Mouse (Mus musculus): ENCODE measurements at regions not wholly inside any gene's neighbourhood (a gene's known extent, or its start where the extent isn't known, plus 50 kb on each side); places are given as distances from the start of the nearest gene placed in this dataset.
A peak's percentile ranks its signal among the peaks of the same experiment; 100 is the strongest.
"Not testable (repeated sequence)": the region's sequence is repeated elsewhere in the genome, so short reads cannot be mapped to it uniquely, and the experiment has no call there.

- not testable (repeated sequence) for DNase-seq (ENCODE audit: low spot score in 2 of 2)
Measured at GRCm38 (mm10) chr2:16811401-16812281, 455.5 kb downstream of the Plxdc2 start.

DNA sequence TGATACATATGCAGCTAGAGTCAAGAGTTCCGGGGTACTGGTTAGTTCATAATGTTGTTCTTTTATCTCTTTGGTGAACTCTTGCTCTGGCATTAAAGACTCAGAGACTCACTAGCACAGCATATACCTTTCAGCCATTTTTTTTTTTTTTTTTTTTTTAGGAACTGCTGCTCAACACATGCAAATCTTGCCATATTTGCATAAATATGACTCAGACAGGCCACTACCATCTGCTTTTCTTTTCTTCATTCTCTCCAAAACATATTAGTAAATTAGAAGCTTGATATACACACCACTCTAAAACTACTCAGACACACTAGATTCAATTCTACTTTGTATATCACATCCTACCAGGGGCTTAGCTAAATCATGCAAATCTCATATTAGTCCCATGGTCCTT lies 464.3 kb downstream of the Plxdc2 start:
- DNase-seq (ENCODE audit: low spot score in 2 of 2) = no peak

DNA sequence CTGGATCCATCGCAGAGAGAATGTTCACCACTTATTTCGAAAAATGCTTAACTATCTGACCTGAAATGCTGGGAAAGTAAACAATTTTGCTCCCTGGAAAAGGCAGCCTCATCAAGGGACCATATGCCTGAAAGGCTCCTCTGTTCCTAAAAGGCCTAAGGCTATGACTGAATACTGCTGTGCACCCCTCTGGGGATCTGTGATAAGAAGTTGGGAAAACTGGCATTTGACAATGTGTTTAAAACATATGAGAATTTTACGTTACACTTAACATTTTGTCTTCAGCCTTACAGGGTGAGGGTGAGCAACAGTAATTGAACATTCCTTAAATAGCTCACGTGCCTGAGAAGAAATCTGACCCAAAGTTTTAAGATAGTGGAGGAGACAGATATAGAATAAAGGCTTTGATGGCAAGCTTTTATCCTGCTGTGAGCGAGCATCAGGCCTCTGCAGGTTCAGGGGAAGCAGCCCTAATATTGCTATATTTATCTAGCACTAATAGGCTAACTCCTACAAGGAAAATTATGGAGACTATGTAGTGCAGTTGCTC lies 468.7 kb downstream of the Plxdc2 start:
- no peak for DNase-seq (ENCODE audit: low spot score in 2 of 2)

DNA sequence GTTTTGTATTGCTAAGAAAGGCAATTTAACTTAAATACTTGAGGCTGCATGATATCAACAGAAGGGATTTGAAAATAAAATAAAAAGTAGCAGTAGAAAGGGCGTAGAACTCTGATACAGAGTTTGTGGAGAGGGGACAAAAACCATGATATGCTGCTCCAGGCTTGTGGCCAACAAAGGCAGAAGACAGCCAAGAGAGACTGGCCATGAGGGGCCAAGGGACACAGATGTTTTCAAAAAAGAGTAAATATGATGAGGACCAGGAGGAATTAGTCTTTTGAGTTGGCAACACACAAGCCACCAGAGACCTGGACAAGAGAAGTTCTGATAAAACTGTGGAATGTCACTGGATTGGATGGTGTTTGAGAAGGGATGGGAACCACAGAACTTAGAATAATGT lies 471.2 kb downstream of the Plxdc2 start:
- no peak for DNase-seq (ENCODE audit: low spot score in 2 of 2)

DNA sequence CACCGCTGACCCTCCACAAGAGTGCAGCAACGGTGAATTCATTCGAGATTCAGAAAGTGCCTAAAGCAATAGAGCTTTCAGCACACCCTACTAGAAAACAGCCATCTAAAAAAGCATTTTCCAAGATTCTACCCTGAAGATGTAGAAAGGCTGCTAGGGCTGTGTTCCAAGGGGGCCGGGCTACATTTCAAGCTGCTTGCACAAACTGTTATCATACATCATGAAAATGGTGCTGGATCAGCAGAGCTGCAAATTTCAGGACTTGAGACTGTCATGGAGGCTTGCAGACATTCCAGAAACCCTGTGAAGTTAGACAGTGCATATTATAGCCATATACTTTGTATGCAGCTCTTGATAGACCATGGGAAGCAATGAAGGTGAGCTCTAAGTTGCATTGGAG lies 479.9 kb downstream of the Plxdc2 start:
- no peak for DNase-seq (ENCODE audit: low spot score in 2 of 2)

DNA sequence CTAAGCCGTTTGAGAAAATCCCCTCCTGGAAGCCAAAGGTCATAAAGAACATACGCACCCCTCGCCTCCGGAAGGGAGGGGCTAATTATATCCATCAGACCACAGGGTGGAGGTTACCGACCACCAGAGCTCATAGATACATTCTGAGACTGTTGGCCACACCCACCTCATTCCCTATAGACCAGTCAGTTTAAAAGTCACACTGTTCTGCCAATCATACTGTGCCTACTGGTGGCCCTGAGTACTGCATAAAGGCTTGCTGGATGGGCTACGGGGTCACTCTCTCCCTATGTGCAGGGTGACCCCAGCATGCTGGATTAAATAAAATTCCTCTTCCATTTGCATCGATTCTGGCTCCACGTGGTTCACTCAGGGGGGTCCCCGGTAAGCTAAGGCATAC lies 482.6 kb downstream of the Plxdc2 start:
- no peak for DNase-seq (ENCODE audit: low spot score in 2 of 2)

DNA sequence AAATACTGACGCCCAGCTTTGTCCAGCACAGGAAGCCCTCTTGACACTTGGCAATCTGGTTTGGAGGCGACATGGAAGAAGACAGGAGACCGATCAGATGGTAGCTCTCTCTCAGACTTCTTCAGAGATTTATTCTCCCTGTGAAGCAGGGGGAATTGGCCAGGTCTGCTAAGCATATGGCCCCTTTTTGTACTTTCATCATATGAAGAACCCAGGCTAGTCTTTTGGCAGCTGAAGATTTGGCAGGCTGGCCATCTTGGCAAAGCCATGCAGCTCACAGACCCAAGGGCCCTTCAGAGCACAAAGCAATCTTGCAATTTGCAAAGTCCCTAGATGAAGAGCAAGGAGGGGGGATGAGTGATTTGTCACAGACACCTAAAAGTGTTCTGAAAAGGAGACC lies 493.8 kb downstream of the Plxdc2 start:
- peak in 1 of 2 experiments; percentile 21 for DNase-seq (ENCODE audit: low spot score in 2 of 2)

DNA sequence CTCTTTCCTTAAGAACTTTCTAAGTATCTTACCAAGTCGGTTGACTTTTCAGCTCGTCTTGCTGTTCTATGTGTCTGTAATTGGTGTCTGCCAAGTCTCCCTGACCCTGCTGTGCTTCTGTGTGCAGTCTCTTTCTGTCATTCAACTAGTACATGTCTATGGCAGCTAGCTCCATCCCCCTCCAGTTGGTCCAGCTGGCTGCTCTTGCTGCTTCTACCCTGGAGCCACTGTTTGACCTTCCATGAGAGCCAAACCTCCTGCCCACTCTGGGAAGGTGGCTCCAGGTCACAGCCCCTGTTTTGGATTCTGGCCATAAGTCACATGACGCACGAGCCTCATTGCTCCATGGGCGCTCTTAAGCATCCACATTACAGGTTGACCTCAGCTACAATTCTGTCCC lies 504.0 kb downstream of the Plxdc2 start:
- DNase-seq (ENCODE audit: low spot score in 2 of 2) = no peak

DNA sequence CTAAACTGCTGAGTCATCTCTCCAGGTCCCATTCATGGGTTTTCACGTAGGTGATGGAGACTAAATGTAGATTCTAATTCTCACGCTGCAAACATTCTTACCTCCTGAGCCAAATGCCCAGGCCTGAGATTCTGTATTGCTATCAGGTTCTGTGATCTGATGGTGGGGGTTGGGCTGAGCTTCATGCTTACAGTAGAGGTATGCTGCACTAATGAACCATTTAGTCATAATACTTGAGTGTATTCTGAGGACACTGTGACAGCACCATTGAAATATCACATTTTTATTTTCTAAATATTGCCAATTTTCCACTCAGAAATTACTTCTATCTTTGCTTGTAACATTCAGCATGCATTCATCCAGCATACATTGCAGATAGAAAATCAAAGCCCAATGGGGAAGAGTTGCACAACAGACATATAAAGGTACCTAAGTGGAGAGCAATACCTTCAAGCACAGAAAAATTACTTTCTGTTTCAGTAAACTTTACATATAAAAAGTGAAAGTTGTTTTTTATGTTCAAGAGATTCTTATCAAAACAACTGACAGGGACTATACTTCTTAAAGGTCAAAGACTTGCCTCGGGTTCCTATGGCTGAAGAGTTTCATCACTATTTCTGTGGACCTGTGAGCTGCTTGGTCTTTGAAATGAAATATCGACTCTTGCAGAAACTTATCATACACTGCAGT lies 510.2 kb downstream of the Plxdc2 start:
- DNase-seq (ENCODE audit: low spot score in 2 of 2) = no peak

- DNase-seq (ENCODE audit: low spot score in 2 of 2) = not testable (repeated sequence)
Measured at GRCm38 (mm10) chr2:16892381-16892780, 536.3 kb downstream of the Plxdc2 start.

GRCm38 (mm10) chr2:16909246-16910038 lies 553.3 kb downstream of the Plxdc2 start:
- DNase-seq (ENCODE audit: low spot score in 2 of 2) = no peak

DNA sequence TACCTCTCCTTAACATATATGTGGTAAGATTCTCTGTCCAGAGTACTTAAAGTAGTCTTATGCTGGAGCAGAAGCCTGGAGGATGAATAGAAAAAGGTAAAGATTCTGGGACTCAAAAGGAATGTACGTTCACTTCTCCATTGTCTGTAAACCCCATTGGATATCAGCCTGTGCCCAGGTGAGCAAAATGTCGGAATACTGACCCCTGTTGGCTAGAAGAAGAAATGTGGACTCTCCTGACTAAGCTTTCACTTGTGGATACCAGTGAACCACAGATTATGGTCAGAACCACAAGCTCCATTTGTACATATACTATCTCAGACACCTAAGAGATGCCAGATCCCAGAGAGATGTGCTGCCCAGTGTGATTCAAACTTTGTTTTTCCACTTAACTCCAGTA lies 558.5 kb downstream of the Plxdc2 start:
- DNase-seq (ENCODE audit: low spot score in 2 of 2) = no peak

- no peak for DNase-seq (ENCODE audit: low spot score in 2 of 2)
Measured at GRCm38 (mm10) chr2:16929974-16930373, 573.9 kb downstream of the Plxdc2 start.

- no peak for DNase-seq (ENCODE audit: low spot score in 2 of 2)
Measured at GRCm38 (mm10) chr2:16959432-16959831, 603.3 kb downstream of the Plxdc2 start.

DNA sequence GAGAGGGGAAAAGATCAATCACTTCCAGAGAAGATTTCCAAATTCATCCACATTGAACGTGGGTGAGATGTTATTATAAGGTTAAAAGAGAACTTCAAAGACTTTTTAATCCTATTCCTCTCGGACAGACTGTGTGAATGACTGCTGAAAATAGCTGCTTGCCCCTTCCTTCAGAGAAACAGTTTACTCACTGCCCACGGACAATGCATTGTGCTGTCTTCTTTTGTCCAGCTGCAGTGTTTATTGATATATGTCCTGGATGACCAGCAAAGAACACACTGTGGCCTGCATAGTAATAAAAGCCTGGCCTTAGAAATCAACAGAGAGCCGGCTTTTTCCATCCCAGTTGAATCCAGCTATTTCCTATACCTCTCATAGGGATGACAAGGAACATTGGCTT lies 621.3 kb downstream of the Plxdc2 start:
- DNase-seq (ENCODE audit: low spot score in 2 of 2) = no peak

DNA sequence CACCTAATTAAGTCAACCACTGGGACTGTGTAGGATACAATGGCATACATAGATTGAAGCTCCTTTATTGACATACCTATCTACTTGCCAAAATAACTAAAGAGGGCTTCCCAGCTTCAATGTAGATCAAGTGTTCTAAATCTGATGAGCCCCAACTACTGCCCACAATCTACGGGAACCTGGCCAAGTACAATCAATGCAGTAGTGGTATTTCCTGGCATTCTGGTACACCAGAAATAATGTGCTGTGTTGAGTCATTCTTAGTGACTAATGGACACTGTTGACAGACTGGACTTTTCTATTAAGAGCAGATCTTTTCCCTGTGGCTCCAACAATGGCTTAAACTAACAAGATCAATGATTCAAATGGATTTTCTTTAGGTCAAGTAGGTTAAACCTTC lies 626.7 kb downstream of the Plxdc2 start:
- DNase-seq (ENCODE audit: low spot score in 2 of 2) = no peak

DNA sequence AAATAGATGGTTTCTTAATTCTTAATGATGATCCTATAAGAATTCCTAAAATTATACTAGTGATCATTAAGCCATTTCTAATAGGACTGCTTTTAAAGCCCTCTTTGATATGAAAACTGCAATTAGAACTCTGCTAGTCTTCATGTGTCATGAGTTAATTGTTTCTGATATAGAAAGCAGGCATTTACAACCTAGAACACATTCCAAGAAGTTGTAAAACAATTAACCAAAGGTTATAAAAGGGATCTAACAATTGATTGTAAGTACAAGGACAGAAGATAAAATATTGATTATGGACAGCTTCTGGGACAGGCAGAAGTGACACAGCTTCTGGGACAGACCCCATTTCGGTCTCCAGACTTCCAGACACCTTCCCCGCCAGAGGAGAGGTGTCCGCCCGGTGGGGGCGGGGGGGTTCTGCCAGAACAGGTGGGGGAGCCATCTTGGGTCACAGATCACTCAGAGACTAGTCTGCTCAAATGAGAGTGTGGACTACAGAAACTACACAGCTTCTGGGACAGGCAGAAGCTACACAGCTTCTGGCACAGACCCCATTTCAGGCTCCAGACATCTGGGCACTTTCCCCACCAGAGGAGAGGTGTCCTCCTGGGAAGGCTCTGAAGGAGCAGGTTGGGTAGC lies 627.6 kb downstream of the Plxdc2 start:
- DNase-seq (ENCODE audit: low spot score in 2 of 2) = no peak

Data from urinary bladder, postnatal 4 days (tissue).